Mouse (Mus musculus) naive thymus-derived CD4-positive, alpha-beta T cell, adult 2 months (primary cell): ENCODE measurements around the gene Egfl6.

Source experiments
- DNase-seq: peaks from one replicate; pipeline ENCODE4 v3.0.0-alpha.2; 2011; ENCODE audit warnings: low read depth

Egfl6 gene

GRCm38 (mm10) chrX:166516631-166517030, 68.9 kb downstream of the Egfl6 start:
- DNase-seq, result no peak

- no peak for DNase-seq
These were observed 69.6 kb downstream of the Egfl6 start for GRCm38 (mm10) chrX:166515923-166516322.

GRCm38 (mm10) chrX:166514035-166514434, 71.5 kb downstream of the Egfl6 start:
- DNase-seq, result peak; percentile 47

GRCm38 (mm10) chrX:166512071-166512470, 73.4 kb downstream of the Egfl6 start:
- no peak for DNase-seq

- peak; percentile 15 for DNase-seq
These were observed 74.4 kb downstream of the Egfl6 start for GRCm38 (mm10) chrX:166511107-166511506.

GRCm38 (mm10) chrX:166509761-166510738, 75.5 kb downstream of the Egfl6 start:
- DNase-seq, result peak; percentile 94

- no peak for DNase-seq
These were observed 81.1 kb downstream of the Egfl6 start for GRCm38 (mm10) chrX:166504421-166504820.

- DNase-seq, result no peak
These were observed 85.9 kb downstream of the Egfl6 start for GRCm38 (mm10) chrX:166499496-166500190.

- DNase-seq, result no peak
These were observed 87.7 kb downstream of the Egfl6 start for GRCm38 (mm10) chrX:166497771-166498170.

GRCm38 (mm10) chrX:166495052-166495451, 90.5 kb downstream of the Egfl6 start:
- no peak for DNase-seq

- peak; percentile 91 for DNase-seq
These were observed 106.0 kb downstream of the Egfl6 start, which contains the start of gene Rab9 for GRCm38 (mm10) chrX:166479365-166479983. Gene Rab9, minus strand, starts transcription at chrX:166479867.

GRCm38 (mm10) chrX:166478631-166479364, 106.7 kb downstream of the Egfl6 start:
- DNase-seq, result no peak

GRCm38 (mm10) chrX:166477393-166477792, 108.1 kb downstream of the Egfl6 start:
- DNase-seq, result no peak
